8 mouse cellular contexts compared by ENCODE assay signal in the genomic region with DNA sequence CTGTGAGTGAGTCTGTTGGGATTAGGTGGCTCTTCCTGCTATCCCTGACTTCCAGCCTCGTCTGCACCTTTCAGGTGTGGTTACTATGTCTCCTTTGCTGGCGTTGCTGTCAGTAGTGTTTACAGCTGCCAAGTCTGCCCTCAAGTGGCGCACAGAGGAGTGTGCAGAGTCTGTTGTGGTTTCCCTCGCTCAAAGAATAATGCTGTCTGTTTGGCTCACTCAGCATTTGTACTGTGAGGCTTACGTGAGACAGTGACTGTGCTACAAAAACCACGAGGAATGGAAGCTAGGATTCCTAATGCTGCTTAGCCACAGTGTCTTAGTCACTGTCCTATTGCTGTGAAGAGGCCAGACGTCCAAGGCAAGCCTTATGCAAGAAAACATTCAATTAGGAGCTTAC. TPM values are rescaled to one million over a fixed set of nuclear protein-coding genes. Genes with fewer than 3 reads are reported as not detected.
A peak's percentile ranks its signal among the peaks of the same experiment; 100 is the strongest.
DNase-seq lines count a peak whose midpoint lies in the region; ATAC-seq and TF ChIP-seq lines count a peak whose summit lies in the region.

No protein-coding gene starts in this region.

- H3K9me3 ChIP-seq in E14TG2a.4 (ENCODE audit: low read length) = no peaks in the 10 kb centered on the region

- no peak overlapping the region for H3K27ac ChIP-seq in cortical plate, adult 2 months (ENCODE audit: insufficient read depth, low read length)

- no peak overlapping the region for H3K4me3 ChIP-seq in E14TG2a.4 (replicated peaks; ENCODE audit: low read length)
- no peak overlapping the region for H3K4me3 ChIP-seq in cortical plate, adult 2 months (ENCODE audit: insufficient read depth, low read length)

- TF ChIP-seq CTCF in E14TG2a.4 (conservative IDR thresholded peaks at IDR 0.05; ENCODE audit: low read length) = peak; percentile 41; the same call in 1 of the 2 replicates
- peak; percentile 55 for TF ChIP-seq CTCF in cortical plate, adult 2 months (IDR thresholded peaks at IDR 0.05; ENCODE audit: extremely low read depth, insufficient read depth, low read length)

- no peaks in the 10 kb centered on the region for H3K27me3 ChIP-seq in E14TG2a.4 (ENCODE audit: insufficient read depth, low read length)

- peak; percentile 87 for ATAC-seq in megakaryocyte progenitor cell, adult 5-6 weeks (replicated peaks; ENCODE audit: poor library complexity)

- DNase-seq in layer of hippocampus, adult 11-12 months (ENCODE audit: low spot score) = peak; percentile 25
- DNase-seq in layer of hippocampus, adult 8-10 months (ENCODE audit: low spot score in 2 of 2) = no peak
- no peak for DNase-seq in embryo, embryonic 10.5 days (ENCODE audit: low spot score)
- DNase-seq in urinary bladder, adult 18-20 months (ENCODE audit: low spot score in 2 of 2) = no peak
- no peak for DNase-seq in urinary bladder, adult 2 months (ENCODE audit: low spot score)

- TF ChIP-seq POLR2A in cortical plate, adult 2 months (IDR thresholded peaks at IDR 0.05; ENCODE audit: extremely low read depth, insufficient read depth, low read length) = no peak

- peaks cover 78% of the 10 kb centered on the region for H3K36me3 ChIP-seq in E14TG2a.4 (ENCODE audit: insufficient read depth, low read length)

- peaks cover 59% of the 10 kb centered on the region for H3K4me1 ChIP-seq in E14TG2a.4 (replicated peaks; ENCODE audit: low read depth, low read length)
- no peaks in the 10 kb centered on the region for H3K4me1 ChIP-seq in cortical plate, adult 2 months (ENCODE audit: control insufficient read depth, insufficient read depth, low read length)

RNA-seq across cellular contexts. Expression of a gene that starts 7.1 kb away (rescaled TPM):
- total RNA-seq in layer of hippocampus, adult 8-10 months (2022) = under 1 TPM in 3 of 4 experiments, not detected in 1; 0.19 to 0.48 (median 0.25) TPM
- 0.13 and 0.15 TPM in 2 replicates for polyA plus RNA-seq in cortical plate, adult 2 months (2012; rRNA removed)
- 17.2 and 19.0 TPM in 2 replicates for total RNA-seq in megakaryocyte progenitor cell, adult 5-6 weeks (2015)
- total RNA-seq in megakaryocyte progenitor cell, adult 5-6 weeks (2017) = 17.7 and 24.1 TPM in 2 replicates
- polyA plus RNA-seq in urinary bladder, adult 2 months (2012; rRNA removed) = 0.41 and 0.58 TPM in 2 replicates

RNA-seq across cellular contexts. Expression of a gene that starts 29.2 kb away (rescaled TPM):
- total RNA-seq in layer of hippocampus, adult 8-10 months (2022) = 1 to 10 TPM; 1.7 to 4.1 (median 2.8) TPM
- polyA plus RNA-seq in cortical plate, adult 2 months (2012; rRNA removed) = 0.35 and 0.68 TPM in 2 replicates
- not detected in 2 replicates for total RNA-seq in megakaryocyte progenitor cell, adult 5-6 weeks (2015)
- not detected in 2 replicates for total RNA-seq in megakaryocyte progenitor cell, adult 5-6 weeks (2017)
- polyA plus RNA-seq in urinary bladder, adult 2 months (2012; rRNA removed) = 3.1 TPM in 2 replicates

RNA-seq across cellular contexts. Expression of a gene that starts 40.6 kb away (rescaled TPM):
- under 1 TPM; 0.16 to 0.21 (median 0.18) TPM for total RNA-seq in layer of hippocampus, adult 8-10 months (2022)
- polyA plus RNA-seq in cortical plate, adult 2 months (2012; rRNA removed) = 0.21 and 0.25 TPM in 2 replicates
- 0.07 TPM in 1 of 2 replicates, not detected in the other for total RNA-seq in megakaryocyte progenitor cell, adult 5-6 weeks (2015)
- 0.20 TPM in 1 of 2 replicates, not detected in the other for total RNA-seq in megakaryocyte progenitor cell, adult 5-6 weeks (2017)
- 0.50 and 0.58 TPM in 2 replicates for polyA plus RNA-seq in urinary bladder, adult 2 months (2012; rRNA removed)

RNA-seq across cellular contexts. Expression of a gene that starts 45.8 kb away (rescaled TPM):
- total RNA-seq in layer of hippocampus, adult 8-10 months (2022) = 10 to 100 TPM; 39.6 to 49.2 (median 44.0) TPM
- 62.8 and 69.7 TPM in 2 replicates for polyA plus RNA-seq in cortical plate, adult 2 months (2012; rRNA removed)
- 78.9 and 81.7 TPM in 2 replicates for total RNA-seq in megakaryocyte progenitor cell, adult 5-6 weeks (2015)
- total RNA-seq in megakaryocyte progenitor cell, adult 5-6 weeks (2017) = 54.2 and 60.2 TPM in 2 replicates
- polyA plus RNA-seq in urinary bladder, adult 2 months (2012; rRNA removed) = 49.0 and 62.3 TPM in 2 replicates

RNA-seq across cellular contexts. Expression of a gene that starts 45.9 kb away (rescaled TPM):
- 10 to 100 TPM in 2 of 4 experiments, 1 to 10 TPM in 2; 7.9 to 13.1 (median 10.5) TPM for total RNA-seq in layer of hippocampus, adult 8-10 months (2022)
- polyA plus RNA-seq in cortical plate, adult 2 months (2012; rRNA removed) = 13.3 and 13.6 TPM in 2 replicates
- total RNA-seq in megakaryocyte progenitor cell, adult 5-6 weeks (2015) = 6.7 and 10.0 TPM in 2 replicates
- 4.9 and 7.2 TPM in 2 replicates for total RNA-seq in megakaryocyte progenitor cell, adult 5-6 weeks (2017)
- polyA plus RNA-seq in urinary bladder, adult 2 months (2012; rRNA removed) = 101 and 131 TPM in 2 replicates

Comparison
In these comparisons a context has a peak if more than half of its experiments do, and no peak if none do; other contexts are left out.
1. RNA of a gene that starts 7.1 kb away (total RNA-seq): 17.2 to 24.1 TPM in megakaryocyte progenitor cell, adult 5-6 weeks; 0.19 to 0.48 TPM in layer of hippocampus, adult 8-10 months; every median in the first group is over 10 times any median in the second.